Mouse (Mus musculus) kidney, adult 2 months (tissue): Measurements from ENCODE around the gene Ghrl. TPM values are rescaled to one million over a fixed set of nuclear protein-coding genes. Genes with fewer than 3 reads are reported as not detected.
A peak's percentile ranks its signal among the peaks of the same experiment; 100 is the strongest.
"Not testable (repeated sequence)": the region's sequence is repeated elsewhere in the genome, so short reads cannot be mapped to it uniquely, and the experiment has no call there.

Experiments
- DNase-seq: peaks from one replicate; pipeline ENCODE4 v3.0.0; 2021
- H3K27ac ChIP-seq: fragments of 200-500 bp; 2 replicates; pipeline ENCODE4 v1.5.1; 2012; ENCODE audit warnings: low read depth, low read length, control low read depth, inconsistent platforms; ENCODE audit not compliant: insufficient read depth
- H3K27me3 ChIP-seq: fragments of 200-500 bp; replicated peaks from 2 replicates; pipeline ENCODE4 v1.6.1; 2012; ENCODE audit warnings: mild to moderate bottlenecking, moderate library complexity, low read length, inconsistent platforms; ENCODE audit not compliant: control insufficient read depth, insufficient read depth
- H3K36me3 ChIP-seq: fragments of 200-500 bp; 2 replicates; pipeline ENCODE4 v1.6.1; 2012; ENCODE audit warnings: mild to moderate bottlenecking, moderate library complexity, low read length, inconsistent platforms; ENCODE audit not compliant: control insufficient read depth, insufficient read depth
- H3K4me1 ChIP-seq: fragments of 200-500 bp; 2 replicates; pipeline ENCODE4 v1.6.1; 2011; ENCODE audit warnings: low read length; ENCODE audit not compliant: control insufficient read depth, insufficient read depth
- H3K4me3 ChIP-seq: fragments of 200-500 bp; 2 replicates; pipeline ENCODE4 v1.5.1; 2011; ENCODE audit warnings: mild to moderate bottlenecking, low read depth, low read length, control low read depth; ENCODE audit not compliant: insufficient read depth
- CTCF ChIP-seq: fragments of 200-500 bp; conservative IDR thresholded peaks from 2 replicates; pipeline ENCODE4 v1.5.1; 2011; ENCODE audit warnings: low read depth, mild to moderate bottlenecking, control low read depth, low read length, moderate library complexity, mixed read lengths; ENCODE audit not compliant: insufficient read depth, insufficient read length
- POLR2A ChIP-seq: fragments of 200-500 bp; IDR thresholded peaks from one replicate; pipeline ENCODE4 v1.6.1; 2011; ENCODE audit warnings: low read depth, low read length, control low read depth
- WGBS: fragments of 180-500 bp; shearing (Covaris S2); methylation state at CpG from one replicate; pipeline ENCODE4 v1.1.7; 2018; 5-methylcytosine and 5-hydroxymethylcytosine counted together
- polyA plus RNA-seq: library from polyadenylated mRNA; depleted of rRNA; stranded (reverse); fragments of >200 nt; gene quantifications from 2 replicates; pipeline ENCODE4 v1.2.3, GENCODE M21; 2012

Ghrl gene
- polyA plus RNA-seq, 1 experiment: 0.09 TPM

GRCm38 (mm10) chr6:113721061-113721460 lies 1.4 kb upstream of the Ghrl start:
- TF ChIP-seq POLR2A (no peak), CTCF (no peak)
- no peak for DNase-seq
- no peak overlapping the region for H3K4me3 ChIP-seq
- WGBS: 86% methylated on average over 4 of the region's 4 CpGs
- no peaks in the 10 kb centered on the region for H3K4me1 ChIP-seq
- H3K36me3 ChIP-seq: no peaks in the 10 kb centered on the region; the same call in 1 of the 2 replicates
- H3K27ac ChIP-seq: no peak overlapping the region
- H3K27me3 ChIP-seq: no peaks in the 10 kb centered on the region

- H3K36me3 ChIP-seq: no peaks in the 10 kb centered on the region; the same call in 1 of the 2 replicates
- no peaks in the 10 kb centered on the region for H3K27me3 ChIP-seq
- H3K4me1 ChIP-seq: no peaks in the 10 kb centered on the region; the same call in 1 of the 2 replicates
- no peak overlapping the region for H3K27ac ChIP-seq
- 83% methylated on average over 3 of the region's 3 CpGs for WGBS
- H3K4me3 ChIP-seq: no peak overlapping the region
- no peak for DNase-seq
- TF ChIP-seq POLR2A (no peak), CTCF (no peak)
Observed at GRCm38 (mm10) chr6:113717541-113717940, 2.1 kb downstream of the Ghrl start.

GRCm38 (mm10) chr6:113714797-113715196 lies 4.9 kb downstream of the Ghrl start:
- H3K27me3 ChIP-seq: no peaks in the 10 kb centered on the region
- peak; percentile 72 for DNase-seq
- 32% methylated on average over 1 of the region's 1 CpGs for WGBS
- no peaks in the 10 kb centered on the region; the same call in none of the 2 replicates for H3K36me3 ChIP-seq
- H3K27ac ChIP-seq: no peak overlapping the region
- no peak for TF ChIP-seq POLR2A
- no peak for TF ChIP-seq CTCF
- H3K4me3 ChIP-seq: no peak overlapping the region
- H3K4me1 ChIP-seq: no peaks in the 10 kb centered on the region; the same call in 1 of the 2 replicates

- H3K4me3 ChIP-seq: no peak overlapping the region
- H3K36me3 ChIP-seq: no peaks in the 10 kb centered on the region; the same call in none of the 2 replicates
- no peaks in the 10 kb centered on the region; the same call in 1 of the 2 replicates for H3K4me1 ChIP-seq
- no peak overlapping the region for H3K27ac ChIP-seq
- WGBS: 90% methylated on average over 2 of the region's 2 CpGs
- DNase-seq: no peak
- no peak for TF ChIP-seq POLR2A
- TF ChIP-seq CTCF: no peak
- H3K27me3 ChIP-seq: no peaks in the 10 kb centered on the region
Observed at GRCm38 (mm10) chr6:113714276-113714675, 5.4 kb downstream of the Ghrl start.

GRCm38 (mm10) chr6:113713389-113713788 lies 6.3 kb downstream of the Ghrl start:
- 90% methylated on average over 5 of the region's 5 CpGs for WGBS
- DNase-seq, H3K4me3 ChIP-seq, H3K27me3 ChIP-seq, H3K36me3 ChIP-seq, H3K4me1 ChIP-seq, H3K27ac ChIP-seq: not testable (repeated sequence)

GRCm38 (mm10) chr6:113712718-113713117 lies 7.0 kb downstream of the Ghrl start:
- Histone ChIP-seq H3K4me1 (no peaks in the 10 kb centered on the region; the same call in 1 of the 2 replicates), H3K36me3 (peaks cover 3% of the 10 kb centered on the region), H3K27ac (no peak overlapping the region), H3K27me3 (no peaks in the 10 kb centered on the region), H3K4me3 (no peak overlapping the region)
- 72% methylated on average over 3 of the region's 3 CpGs for whole genome bisulfite sequencing
- TF ChIP-seq POLR2A (no peak), CTCF (no peak)
- DNase-seq: no peak

- Histone ChIP-seq H3K27me3 (no peaks in the 10 kb centered on the region), H3K4me1 (peaks cover 15% of the 10 kb centered on the region), H3K4me3 (peak overlapping the region; percentile 65), H3K27ac (peak overlapping the region; percentile 65), H3K36me3 (peaks cover 3% of the 10 kb centered on the region; the same call in 1 of the 2 replicates)
- no peak for DNase-seq
- under 1% methylated on average over 113 of the region's 113 CpGs for WGBS
- TF ChIP-seq CTCF: no peak
- TF ChIP-seq POLR2A: no peak
Observed at GRCm38 (mm10) chr6:113697222-113698205, 22.2 kb downstream of the Ghrl start.
